Mouse (Mus musculus) olfactory bulb, adult 2 months (tissue): ENCODE data around the gene Ndufb2. TPM values are rescaled to one million over a fixed set of nuclear protein-coding genes. Genes with fewer than 3 reads are reported as not detected.

Experiments used
- H3K27ac ChIP-seq: fragments of 200-500 bp; 2 replicates; pipeline ENCODE4 v1.5.1; 2012; ENCODE audit warnings: low read depth, low read length; ENCODE audit not compliant: insufficient read depth
- H3K4me1 ChIP-seq: fragments of 200-500 bp; 2 replicates; pipeline ENCODE4 v1.6.1; 2012; ENCODE audit warnings: low read length; ENCODE audit not compliant: control insufficient read depth, insufficient read depth
- H3K4me3 ChIP-seq: fragments of 200-500 bp; 2 replicates; pipeline ENCODE4 v1.5.1; 2012; ENCODE audit warnings: mild to moderate bottlenecking, low read depth, low read length, moderate library complexity; ENCODE audit not compliant: insufficient read depth
- CTCF ChIP-seq: fragments of 200-500 bp; IDR thresholded peaks from 2 replicates; pipeline ENCODE4 v1.5.1; 2012; ENCODE audit warnings: low read depth, mild to moderate bottlenecking, low read length, moderate library complexity; ENCODE audit not compliant: insufficient read depth
- POLR2A ChIP-seq: fragments of 200-500 bp; IDR thresholded peaks from 2 replicates; pipeline ENCODE4 v1.6.1; 2012; ENCODE audit warnings: mild to moderate bottlenecking, low read depth, low read length, moderate library complexity; ENCODE audit not compliant: insufficient read depth
- WGBS: fragments of 180-500 bp; shearing (Covaris S2); methylation state at CpG from one replicate; pipeline ENCODE4 v1.1.7; 2018; 5-methylcytosine and 5-hydroxymethylcytosine counted together
- polyA plus RNA-seq: library from polyadenylated mRNA; stranded (reverse); fragments of >200 nt; gene quantifications from 2 replicates; pipeline ENCODE4 v1.2.4, GENCODE M21; 2012; ENCODE audit warnings: low replicate concordance; ENCODE audit not compliant: missing spikeins, insufficient read depth, insufficient read length

Ndufb2 gene
- polyA plus RNA-seq, 1 experiment = not detected

- Histone ChIP-seq H3K4me3 (peak overlapping the region; percentile 59), H3K4me1 (peaks cover 10% of the 10 kb centered on the region), H3K27ac (no peak overlapping the region)
- TF ChIP-seq CTCF = no peak
- no peak for TF ChIP-seq POLR2A
- WGBS = 76% methylated on average over 7 of the region's 7 CpGs
These were observed 17.4 kb upstream of the Ndufb2 start for GRCm38 (mm10) chr6:39574951-39575350.

- 88% methylated on average over 7 of the region's 7 CpGs for WGBS
- Histone ChIP-seq H3K4me3 (no peak overlapping the region), H3K27ac (no peak overlapping the region), H3K4me1 (peaks cover 6% of the 10 kb centered on the region)
- TF ChIP-seq CTCF = no peak
- TF ChIP-seq POLR2A = no peak
These were observed 12.8 kb upstream of the Ndufb2 start for GRCm38 (mm10) chr6:39579552-39579951.

- Histone ChIP-seq H3K27ac (no peak overlapping the region), H3K4me1 (no peaks in the 10 kb centered on the region), H3K4me3 (no peak overlapping the region)
- TF ChIP-seq CTCF (no peak), POLR2A (no peak)
- 90% methylated on average over 2 of the region's 2 CpGs for WGBS
These were observed 11.8 kb upstream of the Ndufb2 start for GRCm38 (mm10) chr6:39580558-39580957.

GRCm38 (mm10) chr6:39581087-39581784 is 11.1 kb upstream of the Ndufb2 start:
- WGBS = 86% methylated on average over 7 of the region's 7 CpGs
- H3K4me1 ChIP-seq = no peaks in the 10 kb centered on the region
- H3K27ac ChIP-seq = no peak overlapping the region
- TF ChIP-seq POLR2A = no peak
- no peak for TF ChIP-seq CTCF
- H3K4me3 ChIP-seq = no peak overlapping the region

- 98% methylated on average over 6 of the region's 6 CpGs for WGBS
- TF ChIP-seq CTCF (no peak), POLR2A (no peak)
- H3K27ac ChIP-seq = no peak within 1 kb of the TSS
These were observed 6.9 kb upstream of the Ndufb2 start, which contains the start of gene Gm42420 for GRCm38 (mm10) chr6:39585517-39585916. Gene Gm42420, plus strand, starts transcription at chr6:39585753.

GRCm38 (mm10) chr6:39591481-39591880 is 893 bp upstream of the Ndufb2 start:
- peaks cover 3% of the 10 kb centered on the region for H3K4me1 ChIP-seq
- H3K27ac ChIP-seq = no peak overlapping the region
- WGBS = 86% methylated on average over 4 of the region's 4 CpGs
- TF ChIP-seq CTCF (no peak), POLR2A (no peak)
- no peak overlapping the region for H3K4me3 ChIP-seq

More at GRCm38 (mm10) chr6:39585517-39585916, 6.9 kb upstream of the Ndufb2 start, which contains the start of gene Gm42420:
- Histone ChIP-seq H3K4me3 (no peak within 1 kb of the TSS), H3K4me1 (no peaks in the 10 kb centered on the region)

- H3K27ac ChIP-seq = no peak overlapping the region
- TF ChIP-seq POLR2A (no peak), CTCF (no peak)
- WGBS = 94% methylated on average over 3 of the region's 3 CpGs
- no peak overlapping the region for H3K4me3 ChIP-seq
- H3K4me1 ChIP-seq = no peaks in the 10 kb centered on the region
These were observed 8.5 kb downstream of the Ndufb2 start for GRCm38 (mm10) chr6:39600851-39601250.

GRCm38 (mm10) chr6:39601828-39602227 is 9.5 kb downstream of the Ndufb2 start:
- TF ChIP-seq POLR2A (no peak), CTCF (no peak)
- Histone ChIP-seq H3K4me1 (no peaks in the 10 kb centered on the region), H3K4me3 (no peak overlapping the region), H3K27ac (no peak overlapping the region)
- 91% methylated on average over 3 of the region's 3 CpGs for WGBS

GRCm38 (mm10) chr6:39604565-39604964 is 12.2 kb downstream of the Ndufb2 start:
- TF ChIP-seq POLR2A (no peak), CTCF (no peak)
- 70% methylated on average over 5 of the region's 5 CpGs for WGBS
- no peak overlapping the region for H3K27ac ChIP-seq
- peaks cover 2% of the 10 kb centered on the region; the same call in 1 of the 2 replicates for H3K4me1 ChIP-seq
- no peak overlapping the region for H3K4me3 ChIP-seq
